Mouse (Mus musculus): ENCODE data around the gene March10.

DNA sequence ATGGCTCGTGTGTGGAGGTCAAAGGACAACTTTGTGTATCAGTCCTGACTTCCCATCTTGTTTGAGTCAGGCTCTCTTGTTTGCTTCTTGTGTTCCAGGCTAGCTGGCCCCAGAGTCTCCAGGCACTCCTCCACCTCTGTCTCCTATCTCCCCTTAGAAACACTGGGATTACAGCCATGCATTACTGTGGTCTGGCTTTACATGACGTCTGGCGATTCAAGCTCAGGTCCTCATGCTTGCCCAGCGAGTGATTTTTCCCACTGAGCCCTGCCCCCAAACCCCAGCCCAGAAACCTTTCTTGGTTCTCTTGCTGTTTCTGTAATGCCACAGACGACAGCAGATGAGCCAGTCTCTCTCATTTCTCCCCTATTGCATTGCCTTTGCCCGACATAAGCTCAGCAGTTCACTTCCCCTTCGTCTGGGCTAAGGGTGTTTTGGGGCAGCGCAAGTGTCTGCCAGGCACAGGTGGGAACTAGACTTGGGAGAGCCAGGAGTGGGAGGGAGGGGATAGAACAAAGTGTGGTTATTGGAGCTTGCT lies 8.0 kb upstream of the March10 start:
- TF ChIP-seq EP300 (IDR thresholded peaks at IDR 0.05; ENCODE audit: insufficient read depth, low read depth, low read length), result no peak
- no peak for TF ChIP-seq POLR2A (IDR thresholded peaks at IDR 0.05; ENCODE audit: insufficient read depth, low read depth, low read length)
